Mouse (Mus musculus): ENCODE results near the gene Sdccag8. TPM values are rescaled to one million over a fixed set of nuclear protein-coding genes. Genes with fewer than 3 reads are reported as not detected.

Sdccag8 gene
- polyA plus RNA-seq, 1 experiment from 2014 or later = 22.6 TPM

DNA sequence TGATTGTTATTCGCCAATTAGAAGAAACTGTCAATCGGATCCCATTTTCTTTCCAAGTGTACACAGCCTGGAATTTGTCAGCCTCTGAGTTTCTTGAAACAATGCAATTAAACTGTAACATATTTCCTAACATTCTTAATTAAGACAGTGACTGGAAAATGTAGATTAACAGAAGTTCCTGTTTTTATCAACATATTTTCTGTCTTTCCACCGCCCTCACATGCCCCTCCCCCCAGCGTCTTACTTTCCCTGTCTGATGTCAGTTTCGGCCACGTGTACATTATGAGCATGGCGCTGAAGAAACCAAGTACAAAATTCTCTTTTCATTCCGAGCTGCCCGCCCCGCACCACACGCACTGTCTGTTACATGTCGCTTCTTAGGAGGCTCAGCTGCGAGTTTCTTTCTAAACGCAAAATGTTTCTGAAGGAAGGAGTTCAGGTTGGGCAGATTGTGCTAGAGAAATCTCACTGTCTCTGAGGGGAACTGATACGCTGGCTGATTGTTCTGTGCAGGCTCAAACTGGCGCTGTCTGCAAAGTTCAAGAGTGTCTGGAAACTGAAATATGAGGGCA is 182.3 kb downstream of the Sdccag8 start:
- Histone ChIP-seq H3K27ac (ENCODE audit: low read depth, low read length) (no peak overlapping the region), H3K4me3 (ENCODE audit: low read depth, low read length) (no peak overlapping the region), H3K4me1 (ENCODE audit: control insufficient read depth, insufficient read depth, low read length) (peaks cover 35% of the 10 kb centered on the region), H3K9me3 (ENCODE audit: control insufficient read depth, low read length) (no peaks in the 10 kb centered on the region), H3K27me3 (ENCODE audit: control insufficient read depth, insufficient read depth, low read length) (no peaks in the 10 kb centered on the region), H3K4me2 (ENCODE audit: low read depth, low read length) (peak overlapping the region; percentile 11; the same call in 1 of the 2 replicates), H3K9ac (replicated peaks; ENCODE audit: low read depth, low read length) (no peak overlapping the region), H3K36me3 (ENCODE audit: control insufficient read depth, insufficient read depth, low read length) (no peaks in the 10 kb centered on the region)
- ATAC-seq (ENCODE audit: low read depth) = no peak
- WGBS = 22% methylated on average over 16 of the region's 16 CpGs

DNA sequence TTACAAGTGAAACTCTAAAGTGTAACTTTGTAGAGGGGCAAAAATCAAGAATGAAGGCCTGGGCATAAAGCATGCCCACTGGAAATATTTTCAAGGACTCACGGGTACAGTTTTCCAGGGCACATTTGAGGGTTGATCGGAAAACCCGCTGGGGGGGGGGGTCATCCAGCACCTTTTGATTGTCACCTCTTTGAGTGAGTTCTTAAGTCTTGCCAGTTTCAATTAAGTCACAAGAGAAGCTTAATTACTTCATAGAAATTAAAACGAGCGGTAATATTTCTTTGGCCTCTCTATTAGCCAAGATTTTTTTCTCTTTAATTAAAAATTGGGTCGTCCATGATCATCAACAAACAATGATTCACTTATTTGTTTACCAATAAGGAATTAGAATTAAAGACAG is 182.8 kb downstream of the Sdccag8 start:
- Histone ChIP-seq H3K9me3 (ENCODE audit: control insufficient read depth, low read length) (no peaks in the 10 kb centered on the region), H3K27ac (ENCODE audit: low read depth, low read length) (no peak overlapping the region), H3K27me3 (ENCODE audit: control insufficient read depth, insufficient read depth, low read length) (no peaks in the 10 kb centered on the region), H3K9ac (replicated peaks; ENCODE audit: low read depth, low read length) (no peak overlapping the region), H3K4me3 (ENCODE audit: low read depth, low read length) (no peak overlapping the region), H3K4me1 (ENCODE audit: control insufficient read depth, insufficient read depth, low read length) (peaks cover 35% of the 10 kb centered on the region), H3K4me2 (ENCODE audit: low read depth, low read length) (peak overlapping the region; percentile 11; the same call in 1 of the 2 replicates), H3K36me3 (ENCODE audit: control insufficient read depth, insufficient read depth, low read length) (no peaks in the 10 kb centered on the region)
- 32% methylated on average over 6 of the region's 6 CpGs for WGBS
- no peak for ATAC-seq (ENCODE audit: low read depth)

DNA sequence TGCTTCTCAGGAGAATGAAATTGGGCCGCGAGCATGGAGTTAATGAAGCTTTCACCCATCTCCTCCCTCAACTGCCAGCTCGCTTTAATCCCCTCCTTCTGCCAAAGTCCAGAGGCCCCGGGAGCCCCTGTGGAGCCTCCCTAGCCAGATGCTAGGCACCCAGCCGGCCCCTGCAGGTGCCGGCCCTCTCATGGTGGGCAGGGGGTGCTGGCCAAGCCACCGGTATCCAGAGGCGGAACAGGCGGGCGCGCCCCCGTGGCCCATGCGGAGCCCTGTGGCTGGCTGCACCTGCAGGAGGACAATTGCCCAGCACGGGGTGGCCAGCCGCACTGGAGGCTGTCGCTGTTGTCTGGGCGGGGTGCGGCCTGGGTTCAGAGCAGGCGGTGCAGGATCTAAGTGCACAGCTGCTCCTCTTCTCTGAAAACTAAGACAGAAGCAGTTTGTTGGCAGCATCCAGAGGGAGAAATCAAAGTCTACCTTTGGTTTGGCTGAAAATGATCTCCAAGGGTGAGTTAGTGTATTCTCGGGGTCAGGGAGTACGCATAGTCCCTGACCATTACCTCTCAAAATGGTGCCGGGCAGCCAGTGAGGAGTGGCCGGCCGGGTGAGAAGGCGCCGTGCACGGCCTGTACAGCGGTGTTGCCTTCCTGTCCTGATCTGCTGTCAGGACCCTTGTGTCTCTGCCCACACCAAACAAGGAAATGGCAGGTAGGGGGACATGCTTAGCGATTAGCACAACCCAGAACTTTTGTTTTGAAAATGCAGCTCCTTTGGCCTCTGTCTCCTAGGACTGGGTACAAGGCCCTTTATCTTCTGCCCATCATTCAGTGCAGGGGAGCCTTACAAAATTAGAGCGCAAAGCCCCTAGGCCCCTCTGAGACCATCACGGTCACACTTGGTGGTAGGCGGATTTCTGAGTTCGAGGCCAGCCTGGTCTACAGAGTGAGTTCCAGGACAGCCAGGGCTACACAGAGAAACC is 183.5 kb downstream of the Sdccag8 start:
- peak overlapping the region; percentile 41 for H3K4me2 ChIP-seq (ENCODE audit: low read depth, low read length)
- H3K4me3 ChIP-seq (ENCODE audit: low read depth, low read length) = no peak overlapping the region
- ATAC-seq (ENCODE audit: low read depth) = peak; percentile 23

DNA sequence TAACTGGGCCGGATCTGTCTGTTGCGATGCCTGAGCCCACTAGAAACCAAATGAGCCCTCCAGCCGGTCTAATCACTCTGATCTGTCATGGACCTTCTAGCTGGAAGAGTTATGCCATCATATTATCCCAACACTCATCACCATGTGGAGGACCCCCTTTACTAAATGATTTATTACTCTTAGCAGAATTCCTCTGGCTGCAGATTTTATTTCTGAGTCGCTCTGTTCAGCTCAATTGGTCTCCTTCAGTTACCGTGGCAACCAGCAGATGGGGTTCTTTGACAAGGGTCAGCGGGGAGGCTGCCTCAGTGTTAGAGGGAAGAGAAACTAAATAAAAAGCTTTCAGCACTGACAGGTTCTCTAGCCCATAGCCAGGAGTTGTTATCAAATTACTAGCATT is 184.6 kb downstream of the Sdccag8 start:
- H3K4me1 ChIP-seq (ENCODE audit: control insufficient read depth, insufficient read depth, low read length) = peaks cover 35% of the 10 kb centered on the region
- no peak overlapping the region for H3K4me2 ChIP-seq (ENCODE audit: low read depth, low read length)
- H3K9ac ChIP-seq (replicated peaks; ENCODE audit: low read depth, low read length) = no peak overlapping the region
- no peak overlapping the region for H3K27ac ChIP-seq (ENCODE audit: low read depth, low read length)
- H3K27me3 ChIP-seq (ENCODE audit: control insufficient read depth, insufficient read depth, low read length) = no peaks in the 10 kb centered on the region
- 3% methylated on average over 6 of the region's 6 CpGs for WGBS
- no peak overlapping the region for H3K4me3 ChIP-seq (ENCODE audit: low read depth, low read length)
- H3K36me3 ChIP-seq (ENCODE audit: control insufficient read depth, insufficient read depth, low read length) = no peaks in the 10 kb centered on the region
- H3K9me3 ChIP-seq (ENCODE audit: control insufficient read depth, low read length) = no peaks in the 10 kb centered on the region
- peak; percentile 63 for ATAC-seq (ENCODE audit: low read depth)

More for the DNA sequence above, 183.5 kb downstream of the Sdccag8 start:
- 15% methylated on average over 33 of the region's 33 CpGs for WGBS
- no peaks in the 10 kb centered on the region for H3K36me3 ChIP-seq (ENCODE audit: control insufficient read depth, insufficient read depth, low read length)
- no peaks in the 10 kb centered on the region for H3K27me3 ChIP-seq (ENCODE audit: control insufficient read depth, insufficient read depth, low read length)
- no peaks in the 10 kb centered on the region for H3K9me3 ChIP-seq (ENCODE audit: control insufficient read depth, low read length)
- H3K4me1 ChIP-seq (ENCODE audit: control insufficient read depth, insufficient read depth, low read length) = peaks cover 35% of the 10 kb centered on the region
- peak overlapping the region; percentile 46; the same call in 1 of the 2 replicates for H3K9ac ChIP-seq (replicated peaks; ENCODE audit: low read depth, low read length)
- H3K27ac ChIP-seq (ENCODE audit: low read depth, low read length) = no peak overlapping the region

DNA sequence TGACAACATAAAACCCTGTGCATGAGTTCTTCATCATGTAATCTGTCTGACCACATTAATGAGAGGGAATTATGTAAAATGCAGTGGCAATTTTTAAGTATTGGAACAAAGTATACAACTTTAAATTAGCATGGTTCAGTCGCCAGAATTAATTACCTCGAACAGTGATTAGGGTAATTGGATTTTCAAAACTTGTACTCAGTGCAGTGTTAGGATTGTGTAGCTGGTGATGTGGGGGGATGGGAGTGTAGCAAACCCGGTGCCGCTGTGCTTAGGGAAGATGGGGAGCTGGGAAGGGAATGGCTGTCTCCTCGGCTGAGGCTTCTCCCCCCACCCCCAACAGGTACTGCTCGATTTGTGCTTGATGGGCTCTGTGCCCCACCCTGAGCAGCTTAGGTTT is 188.5 kb downstream of the Sdccag8 start:
- 64% methylated on average over 6 of the region's 6 CpGs for WGBS
- Histone ChIP-seq H3K9ac (replicated peaks; ENCODE audit: low read depth, low read length) (no peak overlapping the region), H3K9me3 (ENCODE audit: control insufficient read depth, low read length) (no peaks in the 10 kb centered on the region), H3K36me3 (ENCODE audit: control insufficient read depth, insufficient read depth, low read length) (no peaks in the 10 kb centered on the region), H3K27ac (ENCODE audit: low read depth, low read length) (no peak overlapping the region), H3K4me1 (ENCODE audit: control insufficient read depth, insufficient read depth, low read length) (peaks cover 11% of the 10 kb centered on the region), H3K4me2 (ENCODE audit: low read depth, low read length) (no peak overlapping the region), H3K4me3 (ENCODE audit: low read depth, low read length) (no peak overlapping the region), H3K27me3 (ENCODE audit: control insufficient read depth, insufficient read depth, low read length) (no peaks in the 10 kb centered on the region)
- ATAC-seq (ENCODE audit: low read depth) = no peak

DNA sequence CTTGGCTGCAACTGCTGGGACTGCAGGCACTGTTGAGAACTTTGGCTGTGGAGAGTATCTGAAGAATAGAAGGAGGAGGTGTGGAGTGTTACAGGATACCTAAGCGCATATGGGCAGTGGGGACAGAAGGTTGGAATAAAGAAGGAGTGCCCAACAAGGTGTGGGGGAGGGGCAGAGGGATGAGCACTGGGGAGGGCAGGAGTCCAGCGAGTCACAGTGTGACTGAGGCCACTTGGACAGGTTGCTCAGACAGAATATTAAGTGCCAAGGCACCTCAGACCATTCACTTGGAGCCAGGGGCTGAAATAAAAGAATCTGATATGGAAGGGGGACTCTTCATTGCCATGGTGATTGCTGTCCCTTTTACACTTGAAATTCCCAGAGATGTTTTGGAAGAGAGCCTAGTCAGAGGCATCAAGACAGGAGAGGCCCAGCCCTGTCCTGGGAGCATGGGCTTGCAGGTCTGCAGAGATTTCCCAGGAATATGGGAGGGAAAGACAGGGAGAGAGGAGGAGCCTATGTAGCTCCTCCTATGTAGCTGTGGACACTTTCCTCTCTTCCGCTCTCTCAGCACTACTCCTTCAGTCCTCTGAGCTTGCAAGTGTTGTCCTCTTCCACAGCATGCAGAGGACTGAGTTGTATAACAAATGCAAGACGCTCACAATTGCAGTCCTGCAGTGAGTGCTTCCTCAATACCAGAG is 189.7 kb downstream of the Sdccag8 start:
- no peak overlapping the region for H3K4me2 ChIP-seq (ENCODE audit: low read depth, low read length)
- H3K9ac ChIP-seq (replicated peaks; ENCODE audit: low read depth, low read length) = no peak overlapping the region
- peaks cover 6% of the 10 kb centered on the region; the same call in 1 of the 2 replicates for H3K4me1 ChIP-seq (ENCODE audit: control insufficient read depth, insufficient read depth, low read length)
- no peaks in the 10 kb centered on the region for H3K36me3 ChIP-seq (ENCODE audit: control insufficient read depth, insufficient read depth, low read length)
- H3K27me3 ChIP-seq (ENCODE audit: control insufficient read depth, insufficient read depth, low read length) = no peaks in the 10 kb centered on the region
- WGBS = 63% methylated on average over 4 of the region's 4 CpGs
- H3K9me3 ChIP-seq (ENCODE audit: control insufficient read depth, low read length) = no peaks in the 10 kb centered on the region
- H3K4me3 ChIP-seq (ENCODE audit: low read depth, low read length) = no peak overlapping the region
- no peak overlapping the region for H3K27ac ChIP-seq (ENCODE audit: low read depth, low read length)
- peak; percentile 26; the same call in 1 of the 2 replicates for ATAC-seq (ENCODE audit: low read depth)

DNA sequence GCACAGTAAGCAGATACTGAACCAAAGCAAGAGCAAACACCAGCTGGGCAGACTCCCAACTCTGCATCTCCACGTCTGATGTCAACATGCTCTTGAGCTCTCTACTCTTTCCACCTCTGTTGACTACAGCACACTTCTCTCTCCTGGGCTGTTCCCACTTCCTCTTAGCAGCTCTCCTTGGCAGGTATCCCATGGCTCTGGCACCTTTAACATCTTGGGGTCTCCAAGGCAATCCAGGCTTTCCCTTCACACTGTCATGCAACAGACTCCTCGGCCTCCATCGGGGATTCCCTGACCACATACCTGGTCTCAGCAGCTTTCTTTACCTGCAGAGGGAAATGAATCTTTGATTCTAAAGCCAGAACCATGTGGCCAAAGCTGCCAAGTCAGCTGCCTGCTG is 192.9 kb downstream of the Sdccag8 start:
- ATAC-seq (ENCODE audit: low read depth) = no peak
- peaks cover 9% of the 10 kb centered on the region; the same call in 1 of the 2 replicates for H3K4me1 ChIP-seq (ENCODE audit: control insufficient read depth, insufficient read depth, low read length)

DNA sequence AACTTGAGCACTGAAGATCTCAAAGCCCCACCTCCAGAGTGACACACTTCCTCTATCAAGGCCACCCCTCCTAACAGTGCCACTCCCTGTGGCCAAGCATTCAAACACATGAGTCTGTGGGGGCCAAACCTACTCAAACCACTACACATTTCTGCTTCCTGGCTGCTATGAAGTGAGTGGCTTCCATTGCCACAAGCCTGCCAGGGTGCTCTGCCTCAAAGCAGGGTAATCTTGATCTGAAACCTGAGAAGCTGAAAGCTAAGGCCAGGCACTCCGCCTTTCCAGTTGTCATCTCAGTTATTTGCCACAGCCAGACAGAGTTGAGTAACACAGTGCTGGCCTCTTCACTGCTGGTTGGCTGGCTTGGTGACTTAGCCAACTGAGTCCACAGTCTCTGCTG is 194.3 kb downstream of the Sdccag8 start:
- Histone ChIP-seq H3K4me1 (ENCODE audit: control insufficient read depth, insufficient read depth, low read length) (peaks cover 9% of the 10 kb centered on the region; the same call in 1 of the 2 replicates), H3K4me3 (ENCODE audit: low read depth, low read length) (no peak overlapping the region), H3K27ac (ENCODE audit: low read depth, low read length) (no peak overlapping the region), H3K9me3 (ENCODE audit: control insufficient read depth, low read length) (no peaks in the 10 kb centered on the region), H3K4me2 (ENCODE audit: low read depth, low read length) (no peak overlapping the region), H3K9ac (replicated peaks; ENCODE audit: low read depth, low read length) (no peak overlapping the region), H3K27me3 (ENCODE audit: control insufficient read depth, insufficient read depth, low read length) (no peaks in the 10 kb centered on the region), H3K36me3 (ENCODE audit: control insufficient read depth, insufficient read depth, low read length) (no peaks in the 10 kb centered on the region)
- no peak for ATAC-seq (ENCODE audit: low read depth)
- WGBS = 71% methylated on average over 1 of the region's 1 CpGs

More for the DNA sequence above, 192.9 kb downstream of the Sdccag8 start:
- 90% methylated on average over 3 of the region's 3 CpGs for WGBS
- no peak overlapping the region for H3K4me3 ChIP-seq (ENCODE audit: low read depth, low read length)
- no peak overlapping the region for H3K27ac ChIP-seq (ENCODE audit: low read depth, low read length)
- no peak overlapping the region for H3K9ac ChIP-seq (replicated peaks; ENCODE audit: low read depth, low read length)
- H3K27me3 ChIP-seq (ENCODE audit: control insufficient read depth, insufficient read depth, low read length) = no peaks in the 10 kb centered on the region
- no peaks in the 10 kb centered on the region for H3K36me3 ChIP-seq (ENCODE audit: control insufficient read depth, insufficient read depth, low read length)
- H3K9me3 ChIP-seq (ENCODE audit: control insufficient read depth, low read length) = no peaks in the 10 kb centered on the region
- H3K4me2 ChIP-seq (ENCODE audit: low read depth, low read length) = no peak overlapping the region

Data from neural tube, embryonic 14.5 days (tissue).